Mouse (Mus musculus): ENCODE data around the gene Ermard.

DNA sequence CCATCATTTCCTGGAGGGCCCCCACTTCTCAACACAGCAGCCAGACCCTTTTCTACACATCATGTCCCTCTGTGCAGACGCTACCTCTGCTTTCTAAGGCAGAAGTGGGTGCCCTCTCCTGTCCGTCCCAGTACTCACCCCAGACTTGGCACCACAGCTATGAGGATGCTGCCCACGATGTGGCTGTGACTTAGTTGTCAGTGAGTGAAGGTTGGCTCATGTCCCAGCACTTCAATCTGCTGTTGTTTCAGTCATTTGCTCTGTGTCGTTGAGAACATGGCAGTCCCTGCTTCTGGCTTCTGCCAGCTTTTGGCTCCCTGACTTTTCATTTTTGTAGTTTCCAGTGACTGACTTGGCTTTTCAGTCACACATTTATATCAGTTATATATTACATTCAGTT lies 14.9 kb downstream of the Ermard start:
- TF ChIP-seq CTCF (IDR thresholded peaks at IDR 0.05; ENCODE audit: low read depth, low read length) (no peak), POLR2A (IDR thresholded peaks at IDR 0.05; ENCODE audit: borderline replicate concordance, low read depth, low read length) (no peak)

Data from bone marrow macrophage, adult 2 months (primary cell).